Mouse (Mus musculus): ENCODE measurements at regions not wholly inside any gene's neighbourhood (a gene's known extent, or its start where the extent isn't known, plus 50 kb on each side); places are given as distances from the start of the nearest gene placed in this dataset.

DNA sequence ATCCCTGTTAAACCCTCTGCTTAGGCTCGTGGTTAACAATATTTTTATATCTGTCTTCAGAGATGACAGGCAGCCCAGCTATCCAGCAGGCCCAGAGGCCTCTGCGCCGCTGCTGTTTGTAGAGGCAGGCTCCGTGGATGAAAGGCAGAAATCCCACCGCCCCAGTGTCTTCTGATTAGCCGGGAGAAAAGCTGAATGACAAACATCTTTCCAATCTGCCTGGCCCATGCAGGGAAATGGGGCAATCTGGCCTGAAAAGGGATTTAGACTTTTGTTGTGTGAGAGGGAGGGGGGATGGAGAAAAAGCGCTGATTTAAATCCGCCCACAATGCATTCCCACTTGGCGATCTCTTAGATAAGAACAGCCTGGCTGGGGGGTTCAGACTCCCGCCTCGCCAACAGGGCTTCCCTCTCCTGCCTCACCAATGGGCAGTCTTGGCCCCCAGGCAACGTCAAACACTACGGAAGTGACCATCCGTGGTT lies 148.1 kb upstream of the Lef1 start:
- no peak for TF ChIP-seq MYOD1 (IDR thresholded peaks at IDR 0.05; ENCODE audit: control insufficient read depth in 1 of 3, insufficient read length in 2 of 3, low read depth in 2 of 3)
- TF ChIP-seq POLR2AphosphoS2 (IDR thresholded peaks at IDR 0.05; ENCODE audit: insufficient read length, low read depth), result no peak
- no peak for TF ChIP-seq CEBPB (IDR thresholded peaks at IDR 0.05; ENCODE audit: insufficient read depth, poor library complexity, severe bottlenecking)
- TF ChIP-seq POLR2A (IDR thresholded peaks at IDR 0.05; ENCODE audit: insufficient read length, low read depth), result no peak
- no peak for TF ChIP-seq MYOG (IDR thresholded peaks at IDR 0.05; ENCODE audit: control insufficient read depth in 1 of 3, insufficient read depth in 1 of 3, insufficient read length in 2 of 3, low read depth in 2 of 3)
- TF ChIP-seq MAX (IDR thresholded peaks at IDR 0.05; ENCODE audit: low read depth), result no peak
- no peak for TF ChIP-seq REST (IDR thresholded peaks at IDR 0.05; ENCODE audit: insufficient read depth, insufficient read length)
- TF ChIP-seq E2F4 (IDR thresholded peaks at IDR 0.05; ENCODE audit: insufficient read depth), result no peak

All from myocyte (in vitro differentiated cells).